Mouse (Mus musculus) mouse embryonic stem cell (cell line): ENCODE data around the gene Adamts13.

Experiments used
- in situ Hi-C, 2 experiments: fragments of 300-500 bp; cut with MboI; formaldehyde crosslinking; loops; 1 replicate in 1 of 2; 3 replicates in 1 of 2; pipeline ENCODE4 v1.14.3; 2019 to 2020; ENCODE audit warnings: low sequenced_read_pairs in 2 of 2, low pct_unique_long_range_greater_than_20kb in 1 of 2, mixed read lengths in 1 of 2; ENCODE audit not compliant: unreplicated experiment in 1 of 2

Adamts13 gene

GRCm38 (mm10) chr2:26963923-26964723 is 9.1 kb upstream of the Adamts13 start, which contains the start of gene Rexo4:
Rexo4 (minus strand) TSS chr2:26964386.
- in situ Hi-C loops: no loop called here

- in situ Hi-C loops: no loop called here
Measured at GRCm38 (mm10) chr2:26964724-26965370, 8.4 kb upstream of the Adamts13 start.

- in situ Hi-C loops: no loop called here
Measured at GRCm38 (mm10) chr2:26967262-26967661, 6.0 kb upstream of the Adamts13 start.

- in situ Hi-C loops: no loop called here
Measured at GRCm38 (mm10) chr2:26973960-26974359, 744 bp downstream of the Adamts13 start.

- in situ Hi-C loops: no loop called here
Measured at GRCm38 (mm10) chr2:26980361-26980760, 7.1 kb downstream of the Adamts13 start.

- in situ Hi-C loops: no loop called here
Measured at GRCm38 (mm10) chr2:26984179-26984578, 11.0 kb downstream of the Adamts13 start.

- in situ Hi-C loops: no loop called here
Measured at GRCm38 (mm10) chr2:26984640-26985039, 11.4 kb downstream of the Adamts13 start.

- in situ Hi-C loops: no loop called here
Measured at GRCm38 (mm10) chr2:26993936-26994335, 20.7 kb downstream of the Adamts13 start.

GRCm38 (mm10) chr2:26997498-26997897 is 24.3 kb downstream of the Adamts13 start:
- in situ Hi-C loops: no loop called here

GRCm38 (mm10) chr2:26997993-26998392 is 24.8 kb downstream of the Adamts13 start:
- in situ Hi-C loops: no loop called here

GRCm38 (mm10) chr2:27006255-27006654 is 33.0 kb downstream of the Adamts13 start:
- in situ Hi-C loops: no loop called here

- in situ Hi-C loops: no loop called here
Measured at GRCm38 (mm10) chr2:27007701-27008100, 34.5 kb downstream of the Adamts13 start.

GRCm38 (mm10) chr2:27009714-27010244 is 36.6 kb downstream of the Adamts13 start, which contains the start of gene Cacfd1:
Cacfd1 (plus strand) TSS chr2:27009926.
- in situ Hi-C loops: no loop called here

- in situ Hi-C loops: no loop called here
Measured at GRCm38 (mm10) chr2:27017802-27018201, 44.6 kb downstream of the Adamts13 start.

- in situ Hi-C loops: no loop called here
Measured at GRCm38 (mm10) chr2:27019530-27019929, 46.3 kb downstream of the Adamts13 start.

GRCm38 (mm10) chr2:27021103-27021502 is 47.9 kb downstream of the Adamts13 start:
- in situ Hi-C loops: no loop called here

GRCm38 (mm10) chr2:27022612-27023011 is 49.4 kb downstream of the Adamts13 start:
- in situ Hi-C loops: no loop called here

- in situ Hi-C loops: no loop called here
Measured at GRCm38 (mm10) chr2:27024136-27024535, 50.9 kb downstream of the Adamts13 start.

GRCm38 (mm10) chr2:27025545-27025944 is 52.3 kb downstream of the Adamts13 start:
- in situ Hi-C loops: no loop called here
